Mouse (Mus musculus): ENCODE measurements around the gene Gm4303. TPM values are rescaled to one million over a fixed set of nuclear protein-coding genes. Genes with fewer than 3 reads are reported as not detected.

Gene Gm4303
- not detected in 2 replicates for polyA plus RNA-seq (2012; rRNA removed; ENCODE audit: low replicate concordance)

GRCm38 (mm10) chr10:100345672-100346071 is at the start of gene Gm4303:
Gene Gm4303, plus strand, starts transcription at chr10:100345972.

GRCm38 (mm10) chr10:100335376-100335775 is 10.4 kb upstream of the Gm4303 start, which contains the start of gene Gm4301:
Gene Gm4301, plus strand, starts transcription at chr10:100335676.

GRCm38 (mm10) chr10:100340536-100340935 is 5.2 kb upstream of the Gm4303 start, which contains the start of gene Gm4302:
Gene Gm4302, plus strand, starts transcription at chr10:100340836.

GRCm38 (mm10) chr10:100350793-100351192 is 5.0 kb downstream of the Gm4303 start, which contains the start of gene Gm4305:
Gene Gm4305, plus strand, starts transcription at chr10:100351093.

GRCm38 (mm10) chr10:100361038-100361437 is 15.3 kb downstream of the Gm4303 start, which contains the start of gene Gm4307:
Gene Gm4307, plus strand, starts transcription at chr10:100361338.

GRCm38 (mm10) chr10:100382460-100382859 is 36.7 kb downstream of the Gm4303 start, which contains the start of gene Gm4312:
Gene Gm4312, minus strand, starts transcription at chr10:100382560.

Other genes with a start within 250 kb of the Gm4303 start
- not detected in 2 replicates for gene Gm4301, start 10.3 kb upstream of the Gm4303 start, polyA plus RNA-seq (2012; rRNA removed; ENCODE audit: low replicate concordance)
- gene Gm4302, start 5.1 kb upstream of the Gm4303 start, polyA plus RNA-seq (2012; rRNA removed; ENCODE audit: low replicate concordance) = not detected in 2 replicates
- not detected in 2 replicates for gene Gm4305, start 5.1 kb downstream of the Gm4303 start, polyA plus RNA-seq (2012; rRNA removed; ENCODE audit: low replicate concordance)
- not detected in 2 replicates for gene Gm4307, start 15.4 kb downstream of the Gm4303 start, polyA plus RNA-seq (2012; rRNA removed; ENCODE audit: low replicate concordance)
- not detected in 2 replicates for gene Gm4312, start 36.6 kb downstream of the Gm4303 start, polyA plus RNA-seq (2012; rRNA removed; ENCODE audit: low replicate concordance)
- gene Tmtc3, start 141.4 kb downstream of the Gm4303 start, polyA plus RNA-seq (2012; rRNA removed; ENCODE audit: low replicate concordance) = 7.8 and 13.0 TPM in 2 replicates
- 0.42 and 0.48 TPM in 2 replicates for gene Cep290, start 141.6 kb downstream of the Gm4303 start, polyA plus RNA-seq (2012; rRNA removed; ENCODE audit: low replicate concordance)
- 5.2 and 9.0 TPM in 2 replicates for gene 4930430F08Rik, start 244.5 kb downstream of the Gm4303 start, polyA plus RNA-seq (2012; rRNA removed; ENCODE audit: low replicate concordance)
- not detected in 2 replicates for gene 1700017N19Rik, start 244.5 kb downstream of the Gm4303 start, polyA plus RNA-seq (2012; rRNA removed; ENCODE audit: low replicate concordance)

Data from subcutaneous adipose tissue, adult 2 months (tissue).